Mouse (Mus musculus): ENCODE results near the gene Gm10643.

DNA sequence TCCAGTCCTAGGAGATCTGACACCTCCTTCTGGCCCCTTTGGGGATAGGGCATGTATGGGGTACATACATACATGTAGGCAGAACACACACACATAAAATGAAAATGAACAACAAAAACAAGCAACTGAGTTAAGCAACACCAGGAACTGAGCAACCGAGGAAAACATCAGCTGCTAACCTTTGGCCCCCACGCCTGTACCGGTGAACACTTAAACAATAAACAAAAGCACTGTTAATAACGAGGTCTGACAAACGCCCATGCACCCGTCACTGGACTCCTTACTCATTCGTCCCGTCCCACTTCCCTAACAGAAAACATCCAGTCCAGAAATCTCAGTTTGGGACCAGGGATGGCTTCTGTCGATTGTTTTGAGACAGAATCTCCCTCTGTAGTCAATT lies 24.3 kb upstream of the Gm10643 start:
- TF ChIP-seq CTCF (IDR thresholded peaks at IDR 0.05; ENCODE audit: borderline replicate concordance, insufficient read depth, low read depth, low read length) (no peak), POLR2A (IDR thresholded peaks at IDR 0.05; ENCODE audit: borderline replicate concordance, insufficient read depth, low read length) (no peak)
